Mouse (Mus musculus) G1E-ER4 (cell line): ENCODE results near the gene Olfr124. TPM values are rescaled to one million over a fixed set of nuclear protein-coding genes. Genes with fewer than 3 reads are reported as not detected.

Experiments used
- GATA1 ChIP-seq: IDR thresholded peaks from one replicate; pipeline ENCODE4 v1.8.0; 2012; ENCODE audit warnings: low read length, inconsistent platforms
- polyA plus RNA-seq: library from polyadenylated mRNA; stranded (reverse); fragments of >175 nt; gene quantifications from 2 replicates; pipeline ENCODE4 v1.2.3, GENCODE M21; 2012

Olfr124 gene
- polyA plus RNA-seq: not detected in 2 replicates

GRCm38 (mm10) chr17:37799588-37799987 is at the start of gene Olfr124:
Gene Olfr124, plus strand, starts transcription at chr17:37799888.
- TF ChIP-seq GATA1: no peak

GRCm38 (mm10) chr17:37768307-37768706 is 31.4 kb upstream of the Olfr124 start, which contains the start of gene Olfr122:
Gene Olfr122, plus strand, starts transcription at chr17:37768607.
- TF ChIP-seq GATA1: no peak

- no peak for TF ChIP-seq GATA1
These were observed 6.5 kb upstream of the Olfr124 start, which contains the start of gene Olfr123 for GRCm38 (mm10) chr17:37793229-37793628. Gene Olfr123, plus strand, starts transcription at chr17:37793529.

- TF ChIP-seq GATA1: no peak
These were observed 33.0 kb downstream of the Olfr124 start, which contains the start of gene Olfr125 for GRCm38 (mm10) chr17:37832649-37833048. Gene Olfr125, plus strand, starts transcription at chr17:37832949.

- TF ChIP-seq GATA1: no peak
These were observed 47.5 kb downstream of the Olfr124 start, which contains the start of gene Olfr126 for GRCm38 (mm10) chr17:37847183-37847582. Gene Olfr126, plus strand, starts transcription at chr17:37847483.

Other genes starting within 250 kb of the Olfr124 start
- gene Olfr112, start 230.4 kb upstream of the Olfr124 start, polyA plus RNA-seq: not detected in 2 replicates
- not detected in 2 replicates for gene Olfr113, start 222.2 kb upstream of the Olfr124 start, polyA plus RNA-seq
- gene Olfr114, start 207.1 kb upstream of the Olfr124 start, polyA plus RNA-seq: not detected in 2 replicates
- not detected in 2 replicates for gene Olfr115, start 172.8 kb upstream of the Olfr124 start, polyA plus RNA-seq
- not detected in 2 replicates for gene Olfr116, start 172.7 kb upstream of the Olfr124 start, polyA plus RNA-seq
- gene Olfr117, start 136.1 kb upstream of the Olfr124 start, polyA plus RNA-seq: not detected in 2 replicates
- gene Olfr118, start 132.9 kb upstream of the Olfr124 start, polyA plus RNA-seq: not detected in 2 replicates
- gene Olfr119, start 103.3 kb upstream of the Olfr124 start, polyA plus RNA-seq: not detected in 2 replicates
- not detected in 2 replicates for gene Olfr120, start 78.1 kb upstream of the Olfr124 start, polyA plus RNA-seq
- gene Olfr121, start 51.0 kb upstream of the Olfr124 start, polyA plus RNA-seq: not detected in 2 replicates
- not detected in 2 replicates for gene Olfr122, start 31.3 kb upstream of the Olfr124 start, polyA plus RNA-seq
- gene Olfr123, start 6.4 kb upstream of the Olfr124 start, polyA plus RNA-seq: not detected in 2 replicates
- not detected in 2 replicates for gene Olfr125, start 33.1 kb downstream of the Olfr124 start, polyA plus RNA-seq
- gene Olfr126, start 47.6 kb downstream of the Olfr124 start, polyA plus RNA-seq: not detected in 2 replicates
- not detected in 2 replicates for gene Olfr127, start 100.5 kb downstream of the Olfr124 start, polyA plus RNA-seq
- not detected in 2 replicates for gene Olfr128, start 120.7 kb downstream of the Olfr124 start, polyA plus RNA-seq
- gene Olfr761, start 153.2 kb downstream of the Olfr124 start, polyA plus RNA-seq: not detected in 2 replicates